Mouse (Mus musculus) neural tube, embryonic 14.5 days (tissue): Measurements from ENCODE around the gene Fem1b. TPM values are rescaled to one million over a fixed set of nuclear protein-coding genes. Genes with fewer than 3 reads are reported as not detected.

Experiments used
- ATAC-seq: fragments of 200-750 bp; cut with Nextera tagmentation; 2 replicates; pipeline ENCODE4 v1.8.0; 2017; ENCODE audit warnings: low read depth, mild to moderate bottlenecking, moderate TSS enrichment, moderate library complexity
- H3K27ac ChIP-seq: fragments of 300-500 bp; sonication (generic); 2 replicates; pipeline ENCODE4 v1.5.1; 2014; ENCODE audit warnings: low read depth, mild to moderate bottlenecking, control low read depth, low read length, moderate library complexity, mixed read lengths
- H3K27me3 ChIP-seq: fragments of 300-500 bp; sonication (generic); 2 replicates; pipeline ENCODE4 v1.6.1; 2014; ENCODE audit warnings: low read length; ENCODE audit not compliant: control insufficient read depth, insufficient read depth
- H3K36me3 ChIP-seq: fragments of 300-500 bp; sonication (generic); 2 replicates; pipeline ENCODE4 v1.6.1; 2014; ENCODE audit warnings: low read length, mixed read lengths; ENCODE audit not compliant: control insufficient read depth, insufficient read depth
- H3K4me1 ChIP-seq: fragments of 300-500 bp; sonication (generic); 2 replicates; pipeline ENCODE4 v1.6.1; 2014; ENCODE audit warnings: low read length; ENCODE audit not compliant: control insufficient read depth, insufficient read depth
- H3K4me2 ChIP-seq: fragments of 300-500 bp; sonication (generic); 2 replicates; pipeline ENCODE4 v1.6.1; 2014; ENCODE audit warnings: mild to moderate bottlenecking, low read depth, low read length, control low read depth
- H3K4me3 ChIP-seq: fragments of 300-500 bp; sonication (generic); 2 replicates; pipeline ENCODE4 v1.5.1; 2014; ENCODE audit warnings: low read depth, low read length, control low read depth, mixed read lengths
- H3K9ac ChIP-seq: fragments of 300-500 bp; sonication (generic); replicated peaks from 2 replicates; pipeline ENCODE4 v1.6.1; 2014; ENCODE audit warnings: low read depth, mild to moderate bottlenecking, control low read depth, low read length, mixed read lengths
- H3K9me3 ChIP-seq: fragments of 300-500 bp; sonication (generic); 2 replicates; pipeline ENCODE4 v1.6.1; 2016; ENCODE audit warnings: low read length; ENCODE audit not compliant: control insufficient read depth
- WGBS: fragments of 180-500 bp; shearing (Covaris S2); extraction: QIAGEN DNeasy Blood & Tissue Kit; methylation state at CpG from one replicate; pipeline ENCODE4 v1.1.7; 2014; 5-methylcytosine and 5-hydroxymethylcytosine counted together
- polyA plus RNA-seq: library from polyadenylated mRNA; unstranded; fragments of >200 nt; fragmentation: Nextera tagmentation; extraction: Ambion mirVana; gene quantifications from 2 replicates; pipeline ENCODE4 v1.2.1, GENCODE M21; 2014

Fem1b gene
- polyA plus RNA-seq, 1 experiment from 2014 or later: 77.7 TPM

DNA sequence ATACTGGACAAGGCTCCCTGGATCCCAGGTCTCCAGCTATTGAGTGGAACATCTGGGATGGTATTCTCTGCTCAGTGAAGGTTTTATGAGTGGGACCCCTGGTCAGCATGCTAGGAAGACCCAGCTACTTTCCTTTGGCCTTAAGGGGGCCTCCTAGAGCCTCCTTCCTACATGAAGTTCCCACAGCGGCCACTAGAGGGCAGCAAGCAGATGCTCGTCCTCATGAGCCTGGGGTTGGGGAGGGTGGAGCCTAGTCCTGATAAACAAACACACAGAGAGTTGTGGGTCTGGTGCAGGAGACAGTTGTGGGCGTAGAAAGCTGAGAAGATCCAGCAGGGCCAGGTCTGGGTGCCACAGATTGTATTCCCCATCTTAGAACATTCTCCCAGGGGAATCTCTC, 36.0 kb upstream of the Fem1b start:
- 0% methylated on average over 3 of the region's 3 CpGs for WGBS
- no peaks in the 10 kb centered on the region for H3K27me3 ChIP-seq

DNA sequence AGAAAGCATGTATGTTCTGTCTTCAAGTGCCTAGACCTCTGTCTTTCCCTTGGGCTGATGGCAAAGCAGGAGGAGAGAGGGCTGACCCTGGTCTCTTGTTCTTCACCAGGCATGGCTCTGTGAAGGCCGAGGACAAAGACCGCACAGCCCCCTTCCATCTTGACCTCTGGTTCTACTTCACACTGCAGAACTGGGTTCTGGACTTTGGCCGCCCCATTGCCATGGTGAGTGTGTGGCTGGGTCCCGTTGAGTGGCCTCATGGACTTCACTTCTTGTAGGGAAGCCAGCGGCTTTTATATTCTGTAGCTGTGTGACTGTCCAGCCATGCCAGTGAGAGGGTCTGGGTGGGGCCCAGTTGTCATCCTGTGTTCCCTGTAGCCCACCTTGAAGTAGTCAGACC, 32.7 kb upstream of the Fem1b start:
- Histone ChIP-seq H3K4me2 (no peak overlapping the region), H3K36me3 (no peaks in the 10 kb centered on the region), H3K9me3 (no peaks in the 10 kb centered on the region), H3K4me1 (no peaks in the 10 kb centered on the region), H3K27me3 (no peaks in the 10 kb centered on the region), H3K27ac (no peak overlapping the region), H3K9ac (no peak overlapping the region), H3K4me3 (no peak overlapping the region)
- ATAC-seq: no peak
- WGBS: 94% methylated on average over 5 of the region's 5 CpGs

More for the DNA sequence above, 36.0 kb upstream of the Fem1b start:
- no peaks in the 10 kb centered on the region for H3K9me3 ChIP-seq
- no peak overlapping the region for H3K9ac ChIP-seq
- no peak overlapping the region for H3K27ac ChIP-seq
- H3K4me3 ChIP-seq: no peak overlapping the region
- no peak overlapping the region for H3K4me2 ChIP-seq
- H3K36me3 ChIP-seq: no peaks in the 10 kb centered on the region
- no peaks in the 10 kb centered on the region for H3K4me1 ChIP-seq
- ATAC-seq: peak; percentile 38; the same call in 1 of the 2 replicates

DNA sequence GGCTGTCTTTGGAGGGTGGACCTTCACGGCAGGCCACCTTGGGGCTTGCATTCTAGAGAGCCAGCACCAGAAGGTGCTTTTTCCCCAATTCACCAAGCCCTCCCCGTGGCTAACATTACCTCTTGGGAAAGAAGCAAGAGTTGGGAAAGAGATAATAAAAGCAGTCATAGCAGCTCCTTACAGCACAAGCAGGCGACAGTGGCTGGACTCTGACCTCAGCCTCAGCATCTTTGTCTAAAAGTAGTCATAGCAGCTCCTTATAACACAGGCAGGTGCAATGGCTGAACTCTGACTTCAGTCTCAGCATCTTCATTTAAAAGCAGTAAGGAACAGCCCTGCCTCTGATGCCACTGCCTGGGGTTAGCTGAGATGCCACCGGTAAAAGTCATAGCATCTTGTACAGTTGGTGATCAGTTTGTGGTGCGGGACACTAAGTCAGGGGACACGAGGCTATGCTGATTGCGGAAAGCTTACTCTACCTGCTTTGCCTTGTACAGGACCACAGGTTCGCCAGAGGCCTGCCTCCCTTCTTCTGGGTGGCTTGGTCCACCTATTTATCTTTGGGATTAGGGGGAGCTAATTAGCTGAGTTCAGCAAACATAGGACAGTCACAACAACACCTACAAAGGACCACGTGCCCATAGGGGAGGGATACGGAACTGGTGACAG, 31.8 kb upstream of the Fem1b start:
- Histone ChIP-seq H3K4me3 (no peak overlapping the region), H3K27me3 (no peaks in the 10 kb centered on the region), H3K9me3 (no peaks in the 10 kb centered on the region), H3K9ac (no peak overlapping the region), H3K27ac (no peak overlapping the region), H3K36me3 (no peaks in the 10 kb centered on the region), H3K4me2 (no peak overlapping the region), H3K4me1 (peaks cover 5% of the 10 kb centered on the region; the same call in 1 of the 2 replicates)
- 84% methylated on average over 10 of the region's 10 CpGs for WGBS
- ATAC-seq: no peak

DNA sequence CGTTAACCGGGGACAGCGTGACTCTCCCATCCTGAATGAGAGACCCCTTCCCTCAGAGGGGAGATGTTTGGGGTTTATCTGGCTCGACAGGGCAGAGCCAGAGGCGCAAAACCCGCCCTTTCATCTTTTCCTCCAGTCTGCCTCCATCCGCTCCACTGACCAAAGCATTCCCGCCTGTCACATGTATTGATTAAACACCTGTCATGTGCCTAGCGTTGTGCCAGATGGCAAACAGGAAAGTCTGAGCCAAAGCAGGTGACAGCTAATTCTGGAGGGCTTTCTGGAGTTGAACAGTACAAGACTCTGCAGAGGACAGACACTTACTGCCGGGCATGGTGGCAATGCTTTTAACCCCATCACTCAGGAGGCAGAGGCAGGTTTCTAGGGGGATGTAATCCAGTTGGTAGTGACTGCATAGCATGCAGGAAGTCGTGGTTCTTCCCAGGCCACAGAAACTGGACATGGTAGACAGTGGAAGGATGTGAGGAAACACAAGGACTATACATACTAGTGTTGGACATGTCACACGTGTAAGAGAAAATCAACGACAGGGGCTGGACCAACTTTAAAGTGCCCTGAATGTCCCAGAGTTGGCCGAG, 27.5 kb upstream of the Fem1b start:
- WGBS: 17% methylated on average over 14 of the region's 14 CpGs
- Histone ChIP-seq H3K9me3 (no peaks in the 10 kb centered on the region), H3K4me1 (peaks cover 5% of the 10 kb centered on the region; the same call in 1 of the 2 replicates), H3K4me3 (peak overlapping the region; percentile 58), H3K27me3 (no peaks in the 10 kb centered on the region), H3K9ac (peak overlapping the region; percentile 89), H3K36me3 (no peaks in the 10 kb centered on the region), H3K4me2 (peak overlapping the region; percentile 94), H3K27ac (peak overlapping the region; percentile 40; the same call in 1 of the 2 replicates)
- no peak for ATAC-seq

DNA sequence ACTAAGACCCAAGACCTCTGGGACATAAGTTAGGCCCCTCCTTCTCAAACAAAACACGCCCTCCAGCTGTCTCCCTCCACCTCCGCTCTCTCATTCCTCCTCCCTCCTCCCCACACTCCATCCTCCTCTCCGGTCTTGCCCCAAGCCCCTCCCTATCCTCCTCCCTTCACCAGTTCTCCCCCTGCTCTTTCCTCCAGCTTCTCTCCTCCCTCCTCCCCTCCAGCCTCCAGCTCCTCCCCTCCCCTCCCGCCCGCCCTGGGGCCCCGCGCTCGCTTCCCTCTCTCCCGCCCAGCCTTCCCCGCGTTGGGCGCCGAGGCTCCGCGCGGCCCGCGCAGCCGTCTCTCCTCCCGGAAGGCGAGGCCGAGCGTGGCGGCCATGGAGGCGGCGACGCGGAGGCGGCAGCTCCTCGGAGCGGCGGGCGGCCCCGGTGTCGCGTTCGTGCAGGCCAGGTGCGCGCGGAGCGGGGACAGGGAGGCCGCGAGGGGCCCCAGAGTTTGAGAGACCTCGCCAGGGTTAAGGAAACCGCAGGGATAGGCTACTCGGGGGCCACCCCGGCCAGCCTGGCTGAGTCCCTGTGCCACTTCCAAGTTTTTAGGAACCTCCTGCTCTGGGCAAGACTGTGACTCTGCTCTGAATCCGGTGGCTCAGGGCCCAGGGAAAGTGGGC, 26.9 kb upstream of the Fem1b start, which contains the start of gene Cln6:
Cln6 (plus strand) TSS at position 280 of the 666 bp plus-strand sequence.
- Histone ChIP-seq H3K4me3 (peak within 1 kb of the TSS; percentile 58), H3K4me1 (peaks cover 5% of the 10 kb centered on the region; the same call in 1 of the 2 replicates), H3K9me3 (no peaks in the 10 kb centered on the region), H3K27me3 (no peaks in the 10 kb centered on the region), H3K4me2 (peak within 1 kb of the TSS; percentile 94), H3K9ac (peak within 1 kb of the TSS; percentile 89), H3K36me3 (no peaks in the 10 kb centered on the region), H3K27ac (peak within 1 kb of the TSS; percentile 40; the same call in 1 of the 2 replicates)
- 0% methylated on average over 33 of the region's 48 CpGs for WGBS
- ATAC-seq: peak; percentile 84

DNA sequence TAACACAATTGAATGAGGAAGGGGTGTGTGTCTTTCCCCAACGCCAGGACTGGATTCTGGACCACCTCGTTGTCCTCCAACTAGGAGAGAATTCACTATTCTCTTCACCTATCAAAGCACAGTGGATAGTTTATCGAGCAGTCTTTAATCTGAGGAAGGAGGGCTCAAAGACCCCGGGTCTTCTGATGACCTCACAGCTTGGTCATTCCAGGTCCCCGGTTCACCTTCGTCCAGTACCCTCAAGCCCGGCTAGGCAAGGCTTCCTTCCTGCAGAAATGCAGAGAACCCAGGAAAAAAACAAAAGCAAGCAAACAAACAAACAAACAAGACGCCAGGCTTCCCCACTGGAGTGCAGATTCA, 26.4 kb upstream of the Fem1b start:
- no peak overlapping the region; the same call in 1 of the 2 replicates for H3K9ac ChIP-seq
- peak overlapping the region; percentile 94 for H3K4me2 ChIP-seq
- H3K4me3 ChIP-seq: peak overlapping the region; percentile 58
- no peak for ATAC-seq
- H3K9me3 ChIP-seq: no peaks in the 10 kb centered on the region
- H3K4me1 ChIP-seq: peaks cover 5% of the 10 kb centered on the region; the same call in 1 of the 2 replicates
- no peaks in the 10 kb centered on the region for H3K27me3 ChIP-seq
- no peaks in the 10 kb centered on the region for H3K36me3 ChIP-seq
- 21% methylated on average over 8 of the region's 8 CpGs for WGBS
- H3K27ac ChIP-seq: no peak overlapping the region

DNA sequence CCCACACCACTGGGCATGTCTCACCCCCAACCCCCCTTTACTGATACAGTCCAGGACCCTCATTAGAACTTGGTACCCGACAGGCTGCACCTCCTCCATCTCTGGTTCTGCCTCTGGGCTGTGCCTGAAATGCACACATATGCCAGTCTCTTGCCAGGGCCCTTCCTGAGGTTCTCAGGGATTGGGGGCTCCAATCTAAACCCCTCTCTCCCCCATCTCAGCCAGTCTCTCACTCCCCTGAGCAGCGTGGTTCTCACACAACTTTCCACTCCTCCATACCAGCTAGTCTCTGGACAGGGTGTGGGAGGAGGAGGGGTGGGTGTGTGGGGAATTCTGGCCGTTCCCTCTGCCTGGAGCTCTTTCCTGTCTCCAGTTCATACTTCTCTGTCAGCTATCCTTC, 25.9 kb upstream of the Fem1b start:
- H3K4me1 ChIP-seq: peaks cover 5% of the 10 kb centered on the region; the same call in 1 of the 2 replicates
- WGBS: 58% methylated on average over 3 of the region's 3 CpGs
- no peak overlapping the region for H3K27ac ChIP-seq
- ATAC-seq: 0 out of 2 replicates have a peak, but pooled peaks have one; percentile 7
- no peaks in the 10 kb centered on the region for H3K36me3 ChIP-seq
- H3K9ac ChIP-seq: no peak overlapping the region
- H3K9me3 ChIP-seq: no peaks in the 10 kb centered on the region
- no peaks in the 10 kb centered on the region for H3K27me3 ChIP-seq
- no peak overlapping the region for H3K4me3 ChIP-seq
- H3K4me2 ChIP-seq: no peak overlapping the region

DNA sequence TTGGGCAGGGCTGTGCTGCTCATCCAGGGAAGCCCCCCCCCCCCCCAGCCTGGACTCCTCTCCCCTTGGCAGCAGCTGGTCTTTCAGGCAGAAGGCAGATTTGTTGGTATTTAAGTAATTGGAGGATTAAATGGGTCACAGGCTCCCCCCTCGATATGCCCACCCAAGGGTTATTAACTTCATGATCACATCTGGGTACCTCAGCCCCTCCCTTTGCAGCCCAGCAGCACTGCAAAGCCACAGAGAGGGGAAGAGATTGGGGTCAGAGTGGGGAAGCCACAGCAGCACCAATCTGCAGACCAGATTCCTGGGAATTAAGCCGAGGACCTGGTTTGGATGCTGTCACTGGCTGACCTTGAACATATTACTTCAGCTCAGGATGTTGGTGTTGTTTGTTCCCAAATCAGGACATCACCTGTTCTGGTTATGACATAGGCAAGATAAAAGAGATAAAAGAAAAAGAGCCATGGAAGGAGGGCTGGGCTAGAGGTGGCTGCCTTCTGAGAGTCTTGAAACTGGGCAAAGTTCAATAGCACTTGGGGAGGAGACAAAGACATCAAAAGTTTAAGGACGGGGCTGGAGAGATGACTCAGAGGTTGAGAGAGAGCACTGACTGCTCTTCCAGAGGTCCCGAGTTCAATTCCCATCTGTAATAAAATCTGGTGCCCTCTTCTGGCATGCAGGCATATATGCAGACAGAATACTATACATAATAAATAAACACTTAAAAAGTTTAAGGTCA, 24.1 kb upstream of the Fem1b start:
- ATAC-seq: no peak
- Histone ChIP-seq H3K4me1 (peaks cover 5% of the 10 kb centered on the region; the same call in 1 of the 2 replicates), H3K27ac (no peak overlapping the region), H3K9me3 (no peaks in the 10 kb centered on the region), H3K4me2 (no peak overlapping the region), H3K4me3 (no peak overlapping the region), H3K9ac (no peak overlapping the region), H3K36me3 (no peaks in the 10 kb centered on the region), H3K27me3 (no peaks in the 10 kb centered on the region)
- 30% methylated on average over 4 of the region's 4 CpGs for WGBS
